Mouse (Mus musculus) thymus, postnatal 25 days (tissue): ENCODE measurements around the gene Pcna.
A peak's percentile ranks its signal among the peaks of the same experiment; 100 is the strongest.
"Not testable (repeated sequence)": the region's sequence is repeated elsewhere in the genome, so short reads cannot be mapped to it uniquely, and the experiment has no call there.

ENCODE experiments used
- DNase-seq: peaks from one replicate; pipeline ENCODE4 v3.0.0; 2022

The Pcna gene

DNA sequence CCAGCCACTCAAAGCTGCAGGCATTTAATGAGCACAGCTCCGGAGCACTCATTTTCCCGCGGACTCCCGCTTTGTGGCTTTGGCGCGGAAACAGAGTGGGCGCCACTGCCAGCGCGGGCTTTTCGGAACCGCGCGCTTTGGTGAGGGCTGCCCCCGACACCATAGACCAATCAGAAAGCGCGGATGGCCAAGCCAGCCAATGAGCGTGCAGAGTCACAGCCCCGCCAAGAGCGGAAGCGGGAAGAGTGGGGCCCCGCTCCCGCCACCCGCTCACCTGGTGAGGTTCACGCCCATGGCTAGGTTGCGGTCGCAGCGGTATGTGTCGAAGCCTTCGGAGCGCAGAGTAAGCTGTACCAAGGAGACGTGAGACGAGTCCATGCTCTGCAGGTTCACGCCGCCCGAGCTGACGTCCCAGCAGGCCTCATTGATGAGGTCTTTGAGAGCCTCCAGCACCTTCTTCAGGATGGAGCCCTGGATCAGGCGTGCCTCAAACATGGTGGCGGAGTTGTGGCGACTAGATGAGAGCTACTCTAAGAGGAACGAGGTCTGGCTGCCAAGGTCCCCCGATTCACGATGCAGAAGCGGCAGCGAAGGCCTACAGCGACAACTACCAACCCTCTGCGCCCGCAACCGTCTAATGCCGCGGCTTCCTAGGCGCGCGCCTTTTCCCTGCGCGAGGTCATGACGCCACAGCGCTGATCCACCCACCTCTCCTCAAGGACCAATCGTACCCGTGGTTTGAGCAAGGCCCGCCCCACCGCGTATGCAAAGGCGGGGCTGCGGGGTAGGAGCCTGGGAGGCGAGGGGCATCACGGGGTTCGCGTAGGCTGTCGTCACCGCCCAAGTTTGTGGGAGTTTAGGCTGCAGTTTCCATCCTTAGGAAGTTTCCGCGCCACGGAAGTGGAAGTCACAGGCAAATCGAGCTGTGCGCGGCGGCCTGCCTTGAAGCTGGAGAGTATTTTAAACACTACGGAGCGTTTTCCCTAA, at the start of gene Pcna:
Gene Pcna (minus strand): TSS at position 773 of the 987 bp plus-strand sequence.
- DNase-seq = peak; percentile 97

DNA sequence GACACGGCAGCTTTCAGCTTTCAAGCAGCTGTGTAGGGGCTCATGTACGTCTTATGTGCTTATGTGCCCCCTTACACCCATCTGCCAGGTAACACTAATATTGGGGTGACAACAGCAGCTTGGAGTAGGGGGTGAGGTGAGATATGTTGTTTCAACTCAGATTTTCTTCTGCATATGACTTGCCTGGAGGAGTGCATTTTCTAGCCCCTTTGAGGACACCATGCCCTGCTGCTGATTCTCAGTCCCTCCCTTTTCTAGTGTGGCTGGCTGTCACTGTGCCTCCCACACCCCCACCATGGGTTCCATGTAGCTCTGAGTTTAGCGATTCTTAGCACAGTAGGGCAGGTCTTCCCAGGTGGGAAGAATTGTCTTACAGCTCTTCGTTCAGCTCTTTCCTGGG, 48.3 kb upstream of the Pcna start:
- DNase-seq = no peak

DNA sequence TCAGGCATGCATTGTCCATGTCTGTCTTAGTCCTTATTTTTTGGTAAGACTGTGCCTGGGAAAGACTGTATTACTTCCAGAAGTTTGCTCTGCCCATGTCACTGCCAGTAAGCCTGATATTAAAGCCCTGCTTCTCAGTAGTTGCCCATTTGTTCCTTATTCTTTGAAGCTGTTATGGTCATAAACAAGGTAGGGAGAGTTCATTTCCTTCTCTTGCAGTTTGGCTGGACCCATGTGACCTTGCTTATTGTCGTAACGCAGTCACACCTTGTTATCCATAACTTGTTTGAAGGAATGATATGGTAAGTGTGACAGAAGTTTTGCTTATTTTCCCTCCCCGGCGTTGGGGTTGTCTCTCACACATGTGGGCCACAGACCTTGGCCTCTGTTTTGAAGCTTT, 45.1 kb upstream of the Pcna start:
- DNase-seq = no peak

DNA sequence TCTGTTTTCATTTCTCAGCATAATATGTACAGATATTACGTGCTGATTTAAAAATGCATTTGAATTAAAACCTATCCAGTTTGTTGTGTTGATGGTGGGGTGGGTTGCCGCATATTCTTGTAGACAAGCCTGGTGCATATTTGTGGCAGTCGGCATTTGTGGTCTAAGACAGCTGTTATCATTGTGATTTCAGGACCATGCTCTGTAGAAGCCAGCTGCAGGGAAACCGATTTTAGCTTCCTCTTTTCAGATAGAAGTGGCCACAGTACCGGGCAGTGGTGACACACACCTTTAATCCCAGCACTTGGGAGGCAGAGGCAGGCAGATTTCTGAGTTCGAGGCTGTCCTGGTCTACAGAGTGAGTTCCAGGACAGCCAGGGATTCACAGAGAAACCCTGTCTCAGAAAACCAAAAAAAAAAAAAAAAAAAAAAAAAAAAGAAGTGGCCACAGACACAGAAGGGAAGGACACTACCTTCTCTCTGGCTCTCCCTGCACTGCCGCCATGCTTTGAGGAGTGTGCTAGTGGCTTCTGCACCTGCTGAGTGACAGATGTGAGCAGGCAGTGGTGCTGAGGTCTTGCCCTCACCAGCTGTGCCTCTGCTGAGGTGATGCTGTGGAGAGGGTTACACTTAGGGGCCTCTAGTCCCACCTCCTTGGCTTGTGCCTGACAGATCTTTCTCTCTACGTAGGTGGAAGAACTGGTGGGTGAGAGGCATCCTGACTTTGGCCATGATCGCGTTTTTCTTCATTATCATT, 40.8 kb upstream of the Pcna start:
- peak; percentile 43 for DNase-seq

DNA sequence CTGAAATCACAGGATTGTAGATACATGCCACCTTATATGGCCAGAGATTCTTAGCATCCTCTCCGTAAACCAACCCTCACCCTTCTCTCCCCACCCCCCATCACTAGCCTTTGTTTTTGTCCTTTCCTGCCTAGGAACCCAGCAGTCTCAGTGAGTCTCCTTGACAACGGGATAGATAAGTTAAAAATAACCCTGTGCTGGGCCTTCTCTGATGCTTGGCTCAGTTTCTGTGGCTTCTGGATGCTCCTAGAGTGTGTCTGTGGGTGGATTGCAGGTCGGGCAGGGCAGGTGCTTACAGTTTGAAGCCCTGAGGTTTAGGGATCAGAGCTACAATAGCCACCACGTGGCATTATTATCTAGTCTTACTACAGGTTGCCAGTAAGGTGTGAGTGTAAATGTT, 39.0 kb upstream of the Pcna start:
- no peak for DNase-seq

DNA sequence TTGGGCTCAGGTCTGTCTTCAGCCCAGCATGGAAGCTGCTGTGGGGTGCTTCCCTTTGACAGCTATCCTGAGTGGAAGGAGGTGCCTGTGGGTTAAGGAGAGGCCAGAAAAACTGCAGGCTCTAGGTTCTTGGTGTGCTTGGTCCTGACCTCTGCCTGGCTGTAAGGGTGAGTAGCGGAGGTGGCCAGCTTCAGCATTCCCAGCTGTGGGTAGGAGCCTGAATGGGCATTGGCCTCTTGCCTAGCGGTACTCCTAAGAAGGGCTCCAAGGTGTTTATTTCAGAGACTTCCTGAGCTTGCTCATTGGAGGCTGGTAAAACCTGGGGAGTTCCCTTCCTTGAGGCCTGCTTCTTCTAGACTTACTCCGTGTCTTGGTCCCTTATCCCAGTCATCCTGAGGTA, 38.2 kb upstream of the Pcna start:
- DNase-seq = no peak

DNA sequence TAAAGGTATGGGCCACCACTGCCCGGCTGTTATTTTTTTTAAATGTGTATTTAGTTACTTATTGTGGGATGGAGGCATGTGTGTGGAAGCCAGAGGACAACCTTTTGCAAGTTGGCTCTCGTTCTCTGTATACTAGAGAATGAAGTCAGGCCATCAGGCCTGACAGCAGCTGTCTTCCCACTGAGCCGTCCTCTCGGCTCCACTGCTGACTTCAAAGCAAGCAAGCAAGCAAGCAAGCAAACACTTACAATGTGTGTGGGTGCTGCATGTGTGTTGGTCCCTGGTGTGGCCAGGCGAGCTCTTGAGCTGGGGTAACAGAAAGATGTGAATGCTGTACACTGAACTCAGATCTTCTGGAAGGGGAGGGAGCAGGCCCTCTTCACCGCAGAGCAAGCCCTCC, 37.7 kb upstream of the Pcna start:
- no peak for DNase-seq

DNA sequence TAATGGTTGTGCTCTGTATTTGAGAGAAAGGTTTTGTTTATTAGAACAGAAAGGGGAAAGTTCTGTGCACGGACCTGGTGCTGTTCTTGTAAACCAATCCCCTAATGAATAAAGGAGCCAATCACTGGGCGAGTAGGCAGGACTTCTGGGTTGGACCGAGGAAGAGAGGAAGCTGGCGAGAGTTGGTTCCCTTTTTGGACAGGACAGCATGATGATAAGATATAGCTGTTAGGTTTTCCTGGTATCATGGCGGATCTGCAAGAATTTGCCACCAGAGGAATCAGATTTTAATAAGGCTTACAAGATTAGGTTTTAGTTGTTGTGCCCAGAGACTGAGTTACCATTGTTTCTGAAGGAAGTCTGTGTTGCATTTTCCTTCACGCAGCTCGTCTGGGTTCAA, 36.1 kb upstream of the Pcna start:
- DNase-seq = not testable (repeated sequence)

DNA sequence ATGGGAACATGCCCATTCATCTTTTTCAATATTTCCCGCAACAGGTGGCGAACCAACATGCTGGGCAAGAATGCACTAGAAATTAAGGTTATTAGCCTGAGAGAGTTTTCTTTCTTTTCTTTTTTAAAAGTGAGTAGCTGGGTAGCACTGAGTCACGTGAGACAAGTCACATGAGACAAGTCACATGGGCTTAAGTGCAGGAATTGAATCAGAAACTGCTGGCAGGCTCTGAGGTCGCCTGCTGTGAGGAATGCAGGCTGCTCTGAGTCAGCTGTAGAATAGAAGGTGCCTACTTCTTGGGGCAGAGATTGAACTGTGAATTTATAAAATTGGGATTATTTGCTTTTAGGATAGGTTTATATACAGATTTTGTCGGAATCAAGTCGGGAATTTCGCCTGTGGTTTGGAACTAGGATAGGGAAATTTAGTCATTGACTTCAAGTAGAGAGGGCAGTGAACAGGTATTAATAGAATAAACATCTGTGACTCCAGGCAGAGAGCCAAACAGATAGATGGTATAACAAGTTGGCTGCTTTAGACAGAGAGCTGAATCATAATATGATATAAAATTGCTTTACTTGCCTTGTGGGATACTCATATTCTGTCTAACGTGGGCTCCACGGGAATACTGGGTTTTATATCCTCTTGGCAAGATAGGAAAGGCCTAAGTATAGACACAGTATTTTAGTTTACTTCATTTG, 33.4 kb upstream of the Pcna start:
- no peak for DNase-seq

DNA sequence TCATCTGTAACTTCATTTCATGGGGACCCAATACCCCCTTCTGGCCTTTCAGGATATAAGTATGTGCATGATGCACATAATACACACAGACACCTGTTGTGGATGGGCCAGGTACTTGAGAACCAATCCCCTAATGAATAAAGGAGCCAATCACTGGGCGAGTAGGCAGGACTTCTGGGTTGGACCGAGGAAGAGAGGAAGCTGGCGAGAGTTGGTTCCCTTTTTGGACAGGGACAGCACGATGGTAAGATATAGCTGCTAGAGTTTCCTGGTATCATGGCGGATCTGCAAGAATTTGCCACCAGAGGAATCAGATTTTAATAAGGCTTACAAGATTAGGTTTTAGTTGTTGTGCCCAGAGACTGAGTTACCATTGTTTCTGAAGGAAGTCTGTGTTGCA, 32.6 kb upstream of the Pcna start:
- DNase-seq = not testable (repeated sequence)

DNA sequence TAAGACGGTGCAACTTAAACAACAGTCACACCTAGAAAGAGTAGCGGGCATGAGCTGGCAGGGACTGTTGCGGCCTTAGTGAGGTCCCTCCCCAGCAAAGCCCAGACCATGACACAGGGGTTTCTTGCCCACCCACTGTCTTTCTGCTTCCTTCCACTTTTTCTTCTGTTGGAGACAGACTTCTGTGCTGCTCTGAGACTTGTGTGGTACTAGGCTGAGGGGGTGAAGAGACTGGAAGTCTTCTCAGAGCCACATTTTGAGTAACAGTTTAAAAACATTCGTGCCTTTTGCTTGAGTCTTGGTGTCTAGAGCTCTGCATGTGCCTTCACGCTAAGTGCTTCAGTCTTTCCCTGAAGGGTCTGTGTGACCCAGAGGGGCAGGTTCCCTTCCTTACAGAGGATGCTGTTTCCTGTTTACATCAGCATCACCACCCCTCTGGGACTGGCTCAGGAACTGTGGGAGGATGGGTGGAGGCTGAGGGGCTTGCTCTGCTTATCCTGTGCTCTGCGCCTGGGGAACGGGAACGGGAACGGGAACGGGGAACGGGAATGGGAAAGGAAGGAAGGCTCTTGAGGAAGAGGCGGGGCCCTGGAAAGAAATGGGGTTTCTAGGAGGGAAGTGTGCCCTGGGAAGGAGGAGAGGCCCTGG, 31.5 kb upstream of the Pcna start:
- no peak for DNase-seq

DNA sequence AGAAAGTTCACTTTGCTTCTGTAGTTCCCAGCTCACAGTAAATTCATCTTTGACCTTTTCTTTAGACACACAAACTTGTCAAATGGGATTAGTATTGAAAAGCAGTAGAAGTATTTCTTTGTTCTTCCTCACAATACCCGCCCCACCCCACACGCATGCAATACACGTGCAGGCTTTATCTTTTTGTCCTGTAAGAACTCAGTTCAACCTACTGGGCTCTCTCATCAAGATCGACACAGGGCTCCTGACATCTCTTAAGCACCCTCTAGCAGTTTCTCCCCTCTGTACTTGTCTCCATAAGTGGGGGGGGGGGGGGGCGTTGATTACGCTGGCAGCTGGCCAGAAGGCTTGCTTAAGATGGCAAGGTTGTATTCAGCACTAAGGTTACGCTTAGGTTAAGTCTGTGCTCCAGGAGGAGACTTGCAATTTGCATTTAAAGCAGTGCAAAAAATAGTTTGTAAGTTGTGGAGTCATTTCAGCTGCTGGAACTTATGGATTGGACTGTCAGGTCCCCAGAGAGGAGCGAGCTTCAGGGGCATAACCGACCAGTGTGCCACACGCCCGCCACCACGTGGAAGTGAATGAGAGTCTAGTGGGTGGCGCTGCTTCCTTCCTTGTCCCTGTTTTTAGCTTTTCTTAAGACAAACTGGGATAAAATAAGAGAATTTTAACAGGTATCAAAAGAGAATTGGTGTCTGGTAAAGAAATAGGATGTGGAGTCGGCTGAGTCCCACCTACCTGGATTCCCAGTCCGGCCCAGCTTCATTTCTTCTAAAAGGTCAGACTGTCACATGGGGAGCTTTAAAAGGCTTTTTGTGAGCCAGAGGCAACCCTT, 30.3 kb upstream of the Pcna start:
- no peak for DNase-seq

DNA sequence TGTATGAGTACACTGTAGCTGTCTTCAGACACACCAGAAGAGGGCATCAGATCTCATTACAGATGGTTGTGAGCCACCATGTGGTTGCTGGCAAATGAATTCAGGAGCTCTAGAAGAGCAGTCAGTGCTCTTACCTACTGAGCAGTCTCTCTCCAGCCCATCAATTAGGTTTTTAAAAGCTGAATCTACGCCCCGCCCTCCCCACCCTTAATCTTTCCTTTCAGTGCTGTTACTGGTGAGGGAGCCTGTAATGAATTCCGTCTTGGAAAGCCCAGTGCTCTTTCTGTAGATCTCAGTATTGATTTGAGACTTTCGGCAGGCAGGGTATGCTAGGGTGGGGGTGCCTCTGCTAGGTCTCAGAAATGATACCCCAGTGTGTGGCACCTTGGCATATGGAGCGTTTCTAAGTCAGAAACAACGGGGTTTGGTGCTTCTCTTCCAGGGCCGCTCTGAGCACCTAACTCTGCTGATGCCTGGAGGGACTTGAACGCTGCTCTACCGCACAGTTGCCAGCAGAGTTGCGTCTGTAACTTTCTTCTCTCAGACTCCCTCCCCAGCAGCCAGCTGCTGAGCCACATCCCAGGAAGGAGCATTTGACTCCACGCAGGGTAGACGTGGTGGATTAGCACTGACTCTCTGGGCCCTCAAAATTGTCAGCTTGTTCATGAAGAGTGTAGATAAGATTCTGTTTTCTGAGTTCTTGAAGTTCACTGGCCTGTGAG, 29.5 kb upstream of the Pcna start:
- no peak for DNase-seq

DNA sequence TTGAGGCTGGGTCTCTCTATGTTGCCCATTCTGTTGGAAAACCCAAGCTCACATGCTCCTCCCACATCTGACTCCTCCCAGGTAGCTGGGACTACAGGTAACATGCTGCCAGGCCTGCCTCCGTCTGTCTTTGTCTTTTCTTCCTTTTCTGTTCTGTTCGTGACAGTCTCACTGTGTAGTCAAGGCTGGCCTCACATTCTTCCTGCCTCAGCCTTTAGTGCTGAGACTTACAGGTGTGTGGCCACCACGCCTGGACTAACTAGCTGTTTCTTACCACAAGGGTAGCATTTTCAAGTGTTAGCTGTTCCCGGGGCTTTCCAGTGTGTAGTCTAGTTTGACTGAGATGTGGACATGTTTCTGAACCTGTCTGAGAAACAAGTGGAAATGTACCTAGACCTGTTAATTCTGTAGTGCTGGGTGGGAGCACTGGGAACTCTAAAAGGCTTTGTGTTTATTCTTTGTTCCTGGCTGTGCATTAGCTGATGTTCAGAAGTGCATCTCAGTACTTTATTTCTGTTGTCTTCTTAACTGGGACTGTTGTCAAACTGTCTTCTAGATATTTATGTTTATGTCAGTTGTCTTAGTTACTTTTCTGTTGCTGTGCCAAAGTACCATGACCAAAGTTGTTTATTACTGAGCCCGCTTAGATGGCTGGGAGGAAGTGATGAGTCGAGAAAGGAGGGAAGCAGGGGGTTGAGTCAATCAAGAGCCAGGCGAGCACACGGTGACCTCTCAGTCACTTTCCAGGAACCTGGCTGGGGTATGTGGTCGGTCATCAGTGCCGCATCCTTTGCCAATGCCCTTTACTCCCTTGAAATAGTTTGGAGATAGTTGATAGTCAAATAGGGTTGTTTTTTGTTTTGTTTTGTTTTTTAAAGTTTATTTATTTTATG, 28.7 kb upstream of the Pcna start:
- DNase-seq = no peak

DNA sequence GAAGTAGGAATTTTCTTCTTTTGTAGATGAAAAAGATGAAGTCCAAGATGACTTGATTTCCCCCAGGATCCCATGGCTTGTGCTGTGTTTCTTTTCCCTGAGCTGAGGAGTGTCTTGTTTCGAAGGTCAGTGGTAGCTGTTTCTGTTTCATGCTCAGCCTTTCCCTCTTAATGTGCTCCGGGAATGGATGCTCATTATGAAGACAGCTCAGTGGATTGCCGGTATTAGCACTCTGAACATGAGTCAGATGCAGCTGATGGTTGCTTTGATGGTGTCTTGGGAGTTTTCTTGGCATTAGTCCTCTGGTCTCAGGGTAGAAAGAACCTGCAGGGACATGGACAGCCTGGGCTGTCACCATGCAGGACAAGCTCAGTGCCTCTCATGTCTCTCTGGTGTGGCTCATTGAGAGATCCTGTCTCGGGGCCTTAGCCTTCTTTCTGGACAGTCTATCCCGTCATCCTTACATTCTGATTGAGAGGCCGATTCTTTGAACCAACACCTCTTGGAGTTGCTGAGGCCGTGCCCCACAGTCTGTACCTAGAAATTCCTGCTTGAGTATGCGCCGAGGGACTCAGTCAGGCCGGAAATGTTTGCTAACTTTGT, 27.5 kb upstream of the Pcna start:
- no peak for DNase-seq

DNA sequence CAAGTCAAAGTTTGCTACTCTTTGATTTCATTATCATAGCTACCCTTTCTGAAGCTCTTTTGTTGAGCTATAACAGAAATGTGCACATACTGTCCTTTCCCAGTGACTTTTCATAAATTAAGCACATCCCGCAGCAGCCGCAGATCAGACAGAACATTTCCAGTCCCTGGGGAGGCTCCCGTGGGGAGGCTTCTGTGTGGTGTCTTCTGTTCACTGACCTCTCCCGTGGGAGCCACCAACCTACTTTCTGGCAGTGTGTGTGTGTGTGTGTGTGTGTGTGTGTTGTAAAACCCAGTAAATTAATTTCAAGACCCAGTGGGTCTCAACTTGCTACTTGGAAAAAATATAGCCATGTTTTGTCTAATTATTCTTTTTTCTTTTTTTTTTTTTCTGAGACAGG, 26.9 kb upstream of the Pcna start:
- no peak for DNase-seq

DNA sequence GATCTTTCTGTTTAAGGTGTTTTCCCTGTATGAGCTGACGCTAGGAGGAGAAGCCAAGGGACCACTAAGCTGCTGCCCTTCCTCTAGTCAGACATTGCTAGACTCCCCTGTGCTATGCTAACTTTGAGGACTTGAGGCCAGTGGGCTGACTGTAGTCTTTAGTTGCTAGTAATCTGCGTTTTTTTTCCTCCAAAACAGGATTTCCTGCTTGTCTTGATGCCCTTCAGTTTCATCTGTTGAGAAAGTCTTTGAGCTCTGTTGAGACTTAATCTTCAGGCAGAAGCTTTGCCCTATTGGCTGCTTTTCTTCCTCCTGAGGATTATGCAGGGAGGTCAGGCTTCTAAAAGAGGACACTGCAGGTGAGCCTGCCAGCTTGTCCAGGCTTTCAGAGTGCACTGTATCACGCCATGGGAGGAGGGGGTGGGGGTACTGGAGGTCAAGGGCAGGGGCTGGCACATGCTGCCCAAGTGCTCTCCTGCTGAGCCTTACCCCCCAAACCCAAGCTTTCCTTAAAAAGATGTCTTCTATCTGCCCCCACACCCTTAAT, 26.3 kb upstream of the Pcna start:
- DNase-seq = no peak

DNA sequence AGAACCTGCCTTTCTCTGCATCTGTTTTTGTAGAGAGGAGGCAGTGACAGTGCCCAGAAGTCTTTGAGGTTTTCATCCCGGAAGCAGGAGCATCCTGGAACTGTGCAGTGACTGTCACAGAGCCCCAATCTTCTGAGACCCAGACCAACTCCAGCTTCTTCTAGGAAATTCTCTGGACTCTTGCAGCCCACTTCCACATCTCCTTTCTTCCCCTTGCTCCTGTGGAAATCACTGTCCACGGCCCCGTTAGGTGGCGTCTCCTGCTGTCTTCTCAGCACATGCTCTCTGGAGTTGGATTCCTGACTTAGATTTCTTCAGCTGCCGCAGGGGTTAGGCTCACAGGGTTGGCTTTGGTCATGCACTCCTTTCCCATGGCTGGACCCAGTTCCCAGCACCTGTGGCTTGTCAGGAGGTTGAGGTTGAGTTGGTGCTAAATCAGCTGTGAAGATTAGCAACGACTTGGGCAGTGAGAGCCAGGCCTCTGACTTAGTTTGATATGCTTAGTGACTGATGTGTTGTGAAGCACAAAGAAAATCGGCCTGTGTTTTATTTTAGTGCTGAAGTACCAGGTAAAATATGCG, 25.2 kb upstream of the Pcna start:
- no peak for DNase-seq

DNA sequence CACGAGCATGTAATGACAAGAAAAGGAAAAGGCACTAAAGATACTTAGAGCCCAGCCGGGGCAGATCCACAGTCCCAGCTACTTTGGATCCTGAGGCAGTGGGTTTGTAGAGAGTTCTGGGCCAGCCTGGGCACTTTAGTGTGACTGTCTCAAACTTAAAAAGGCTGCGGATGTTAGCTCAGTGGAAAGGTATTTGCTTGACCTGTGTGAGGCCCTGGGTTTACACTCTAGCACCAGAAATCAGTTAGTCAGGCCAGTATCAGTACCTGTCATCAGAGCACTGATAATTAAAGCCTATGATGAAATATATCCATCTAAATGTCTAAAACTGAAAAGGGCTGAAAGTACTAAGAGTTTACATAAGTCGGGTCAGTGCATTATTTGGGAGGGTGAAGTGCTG, 23.1 kb upstream of the Pcna start:
- DNase-seq = no peak
